Comparison of ENCODE assay signal across 9 mouse cellular contexts in the genomic region with DNA sequence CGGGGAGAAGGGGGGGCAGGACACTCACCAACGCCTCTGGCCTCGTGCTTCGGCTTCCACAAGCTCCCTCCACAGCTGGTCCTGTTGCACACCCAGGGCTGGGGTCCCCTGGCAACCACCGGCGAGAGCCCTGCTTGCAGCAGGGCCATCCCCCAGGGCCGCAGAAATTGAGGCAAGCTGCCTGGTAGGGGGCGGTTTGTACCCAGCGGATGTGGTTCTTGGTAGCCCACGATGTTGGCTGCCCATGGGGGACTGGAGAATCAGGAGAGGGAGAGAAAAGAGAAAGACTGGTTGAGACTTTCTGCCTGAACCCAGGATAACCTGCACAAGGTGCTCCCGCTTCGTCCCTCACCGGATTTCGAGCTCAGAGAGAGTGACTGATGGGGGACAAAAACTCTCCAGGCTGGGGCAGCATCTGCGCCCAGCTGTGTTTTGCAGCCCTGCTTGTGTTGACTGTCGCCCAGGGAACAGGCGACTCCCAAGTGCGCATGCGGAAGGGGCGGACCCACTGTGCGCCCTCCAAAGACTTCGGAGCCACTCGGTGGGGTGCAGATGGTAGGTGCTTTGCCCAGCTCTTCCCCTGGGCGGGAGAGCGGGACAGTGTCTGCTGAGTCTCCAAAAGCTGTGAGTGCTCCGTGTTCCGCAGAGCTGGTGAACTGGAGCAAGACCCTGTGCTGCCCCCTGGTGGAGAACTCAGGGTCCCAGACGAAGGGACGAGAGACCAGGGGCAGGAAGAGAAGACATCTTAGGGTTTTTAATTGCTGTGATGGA. TPM values are rescaled to one million over a fixed set of nuclear protein-coding genes. Genes with fewer than 3 reads are reported as not detected.
DNase-seq lines count a peak whose midpoint lies in the region; ATAC-seq lines count a peak whose summit lies in the region.
"Had no signal": no experiment of that assay in that cellular context is flagged by ENCODE, and none has a peak within 500 bp of the region (broad histone marks: within the 10 kb centered on the region; RNA-seq: fewer than 3 reads in every experiment).

Gene 2410004P03Rik (minus strand): TSS at position 628 of the 771 bp plus-strand sequence.

- peak; percentile 76 for DNase-seq in T-cell, adult 2 months (ENCODE audit: low spot score)
- DNase-seq in cerebellum, postnatal 10 days, result peak; percentile 86 to 89
- peak; percentile 61 to 70 for DNase-seq in frontal cortex, postnatal 36 days (ENCODE audit: low spot score in 2 of 2)
- peak; percentile 72 for DNase-seq in hindbrain, embryonic 14.5 days (ENCODE audit: low spot score)
- DNase-seq in left cerebral cortex, postnatal 10 days (ENCODE audit: extremely low spot score in 1 of 2, low spot score in 2 of 2), result peak; percentile 58 to 84
- peak; percentile 66 to 71 for DNase-seq in right cerebral cortex, adult 2 months (ENCODE audit: low spot score in 2 of 2)
- peak; percentile 86 for DNase-seq in urinary bladder, postnatal 14 days (ENCODE audit: low spot score)

- peak; percentile 68 for ATAC-seq in hindbrain, embryonic 14.5 days (ENCODE audit: low FRiP score)

- intact Hi-C loops in left cerebral cortex, postnatal 10 days (cut with DNase I), result loop anchor here (5.0 kb wide), 1 partner anchor 204 kb away; no protein-coding TSS in a partner anchor

- 0 out of 2 replicates have a peak, but pooled peaks cover 3% of the 10 kb centered on the region for H3K9me3 ChIP-seq in hindbrain, embryonic 14.5 days (ENCODE audit: control insufficient read depth, low read length)
- H3K9me3 ChIP-seq in megakaryocyte, embryonic 14.5 days, result peaks cover 18% of the 10 kb centered on the region

- H3K9ac ChIP-seq in hindbrain, embryonic 14.5 days, result peak within 1 kb of the TSS; percentile 39; the same call in 1 of the 2 replicates

- H3K27me3 ChIP-seq in hindbrain, embryonic 14.5 days (ENCODE audit: control insufficient read depth, insufficient read depth, low read length), result no peaks in the 10 kb centered on the region
- H3K27me3 ChIP-seq in megakaryocyte, embryonic 14.5 days (replicated peaks), result peaks cover 39% of the 10 kb centered on the region

- no peaks in the 10 kb centered on the region for H3K4me1 ChIP-seq in hindbrain, embryonic 14.5 days (replicated peaks; ENCODE audit: control insufficient read depth, insufficient read depth, low read length)
- H3K4me1 ChIP-seq in megakaryocyte, embryonic 14.5 days, result peaks cover 14% of the 10 kb centered on the region

- H3K4me3 ChIP-seq in hindbrain, embryonic 14.5 days (replicated peaks; ENCODE audit: low read length), result peak within 1 kb of the TSS; percentile 29
- H3K4me3 ChIP-seq in megakaryocyte, embryonic 14.5 days (replicated peaks), result peak within 1 kb of the TSS; percentile 91
- H3K4me3 ChIP-seq: myocyte had no signal

- H3K4me2 ChIP-seq in hindbrain, embryonic 14.5 days (replicated peaks), result peak within 1 kb of the TSS; percentile 53

- no peaks in the 10 kb centered on the region for H3K36me3 ChIP-seq in hindbrain, embryonic 14.5 days (replicated peaks; ENCODE audit: control insufficient read depth, insufficient read depth)
- H3K36me3 ChIP-seq in megakaryocyte, embryonic 14.5 days (replicated peaks; ENCODE audit: low read length), result no peaks in the 10 kb centered on the region

- 5% methylated on average over 29 of the region's 29 CpGs for WGBS in hindbrain, embryonic 14.5 days

- no peak within 1 kb of the TSS for H3K27ac ChIP-seq in hindbrain, embryonic 14.5 days

RNA-seq across cellular contexts. Expression of gene 2410004P03Rik, which starts in this region (rescaled TPM):
- polyA plus RNA-seq in hindbrain, embryonic 14.5 days (2014; fragmentation: Nextera tagmentation; extraction: Ambion mirVana), result 7.7 and 8.2 TPM in 2 replicates
- total RNA-seq in left cerebral cortex, postnatal 10 days (2021), result under 1 TPM; 0.77 to 0.95 TPM
- not detected in 2 replicates for polyA plus RNA-seq in megakaryocyte, embryonic 14.5 days (2012; ENCODE audit: insufficient read depth, low replicate concordance)

Comparison
In these comparisons a context has a peak if more than half of its experiments do, and no peak if none do; other contexts are left out.
1. Peak in DNase-seq in left cerebral cortex, postnatal 10 days; RNA of the gene not detected or under 1 TPM.